14 mouse cellular contexts compared by ENCODE assay signal in the genomic region with DNA sequence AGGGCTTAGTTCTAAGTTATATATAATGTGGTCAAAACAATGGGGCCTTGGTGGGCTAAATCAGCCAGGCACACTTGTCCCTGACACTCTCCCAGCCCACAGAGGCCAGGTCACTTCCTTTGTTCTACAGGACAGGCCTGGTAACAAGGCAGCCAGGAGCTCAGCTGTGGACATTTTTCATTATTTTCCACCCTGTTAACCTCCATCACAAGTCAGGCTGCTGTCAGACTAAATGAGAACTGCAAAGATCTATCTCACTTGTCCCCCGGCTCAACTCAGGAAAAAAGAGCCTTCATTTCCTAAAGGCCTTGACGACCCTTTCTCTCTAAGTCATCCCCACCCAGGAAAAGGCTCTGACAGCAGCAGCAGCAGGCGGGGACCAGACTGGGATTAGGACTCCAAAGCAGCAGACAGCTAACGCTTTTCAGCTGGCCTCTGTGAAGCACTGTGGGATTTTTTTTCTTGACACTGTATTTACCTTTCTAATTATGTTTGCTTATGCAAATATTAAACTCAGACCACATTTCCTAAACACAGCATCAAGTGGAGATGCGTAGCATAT.
DNase-seq lines count a peak whose midpoint lies in the region; ATAC-seq and TF ChIP-seq lines count a peak whose summit lies in the region.
"Had no signal": no experiment of that assay in that cellular context is flagged by ENCODE, and none has a peak within 500 bp of the region (broad histone marks: within the 10 kb centered on the region; RNA-seq: fewer than 3 reads in every experiment).

No protein-coding gene starts in this region.

- peak overlapping the region; percentile 74 for H3K27ac ChIP-seq in forebrain, embryonic 10.5 days
- H3K27ac ChIP-seq in forebrain, postnatal 0 days (ENCODE audit: low read depth, low read length): no peak overlapping the region
- peak overlapping the region; percentile 83 for H3K27ac ChIP-seq in hindbrain, embryonic 13.5 days
- H3K27ac ChIP-seq in midbrain, embryonic 16.5 days (ENCODE audit: low read length): peak overlapping the region; percentile 12
- H3K27ac ChIP-seq: embryonic facial prominence, embryonic 13.5 days; limb, embryonic 12.5 days had no signal

- peaks cover 48% of the 10 kb centered on the region for H3K36me3 ChIP-seq in forebrain, embryonic 10.5 days (replicated peaks)
- H3K36me3 ChIP-seq in forebrain, postnatal 0 days (ENCODE audit: insufficient read depth): peaks cover 15% of the 10 kb centered on the region
- peaks cover 12% of the 10 kb centered on the region for H3K36me3 ChIP-seq in hindbrain, embryonic 13.5 days
- 0 out of 2 replicates have a peak, but pooled peaks cover 3% of the 10 kb centered on the region for H3K36me3 ChIP-seq in midbrain, embryonic 16.5 days (ENCODE audit: control insufficient read depth, insufficient read depth, low read length)
- H3K36me3 ChIP-seq: embryonic facial prominence, embryonic 13.5 days had no signal

- H3K4me2 ChIP-seq in forebrain, postnatal 0 days (ENCODE audit: low read depth): no peak overlapping the region
- no peak overlapping the region for H3K4me2 ChIP-seq in hindbrain, embryonic 13.5 days
- no peak overlapping the region for H3K4me2 ChIP-seq in midbrain, embryonic 16.5 days (ENCODE audit: low read length)
- H3K4me2 ChIP-seq: embryonic facial prominence, embryonic 13.5 days; limb, embryonic 12.5 days; lung, embryonic 14.5 days had no signal

- WGBS in forebrain, embryonic 10.5 days: 46% methylated on average over 5 of the region's 5 CpGs
- WGBS in forebrain, postnatal 0 days: 42% methylated on average over 5 of the region's 5 CpGs
- WGBS in hindbrain, embryonic 13.5 days: 22% methylated on average over 5 of the region's 5 CpGs
- 19% methylated on average over 5 of the region's 5 CpGs for WGBS in midbrain, embryonic 16.5 days

- DNase-seq in forebrain, embryonic 10.5 days (ENCODE audit: extremely low spot score, low spot score): no peak
- no peak for DNase-seq in forebrain, postnatal 0 days
- peak; percentile 49 for DNase-seq in embryo, embryonic 10.5 days (ENCODE audit: low spot score)
- DNase-seq in urinary bladder, postnatal 25 days (ENCODE audit: low spot score): no peak
- no peak for DNase-seq in right cerebral cortex, adult 2 months (ENCODE audit: low spot score in 2 of 2)
- DNase-seq in adrenal gland, postnatal 10 days: no peak
- DNase-seq: gastrocnemius, postnatal 10 days; layer of hippocampus, adult 9-11 months; lung, embryonic 14.5 days had no signal

- no peak overlapping the region for H3K4me3 ChIP-seq in forebrain, embryonic 10.5 days
- no peak overlapping the region for H3K4me3 ChIP-seq in forebrain, postnatal 0 days (ENCODE audit: low read depth, low read length)
- H3K4me3 ChIP-seq in hindbrain, embryonic 13.5 days: no peak overlapping the region
- no peak overlapping the region for H3K4me3 ChIP-seq in midbrain, embryonic 16.5 days (ENCODE audit: low read depth, low read length)
- H3K4me3 ChIP-seq: embryonic facial prominence, embryonic 13.5 days; limb, embryonic 12.5 days; myocyte had no signal

- no peak overlapping the region for H3K9ac ChIP-seq in forebrain, postnatal 0 days
- H3K9ac ChIP-seq in hindbrain, embryonic 13.5 days: peak overlapping the region; percentile 47
- no peak overlapping the region for H3K9ac ChIP-seq in midbrain, embryonic 16.5 days (ENCODE audit: low read depth, low read length)
- H3K9ac ChIP-seq: embryonic facial prominence, embryonic 13.5 days; limb, embryonic 12.5 days; lung, embryonic 14.5 days had no signal

- ATAC-seq in forebrain, postnatal 0 days: no peak
- no peak for ATAC-seq in hindbrain, embryonic 13.5 days (ENCODE audit: low FRiP score)
- ATAC-seq in midbrain, embryonic 16.5 days: no peak

- no peak for TF ChIP-seq CTCF in forebrain, postnatal 0 days (IDR thresholded peaks at IDR 0.05; ENCODE audit: low read depth)

- H3K9me3 ChIP-seq in forebrain, embryonic 10.5 days: no peaks in the 10 kb centered on the region
- no peaks in the 10 kb centered on the region for H3K9me3 ChIP-seq in forebrain, postnatal 0 days (ENCODE audit: low read length)
- no peaks in the 10 kb centered on the region for H3K9me3 ChIP-seq in hindbrain, embryonic 13.5 days
- H3K9me3 ChIP-seq in midbrain, embryonic 16.5 days (replicated peaks; ENCODE audit: control insufficient read depth, low read length, poor library complexity, severe bottlenecking): no peaks in the 10 kb centered on the region
- H3K9me3 ChIP-seq: embryonic facial prominence, embryonic 13.5 days; limb, embryonic 12.5 days had no signal

- H3K4me1 ChIP-seq in forebrain, embryonic 10.5 days: peaks cover 57% of the 10 kb centered on the region
- H3K4me1 ChIP-seq in forebrain, postnatal 0 days (ENCODE audit: insufficient read depth): peaks cover 7% of the 10 kb centered on the region; the same call in 1 of the 2 replicates
- H3K4me1 ChIP-seq in hindbrain, embryonic 13.5 days (replicated peaks): peaks cover 81% of the 10 kb centered on the region
- peaks cover 44% of the 10 kb centered on the region for H3K4me1 ChIP-seq in midbrain, embryonic 16.5 days (ENCODE audit: control insufficient read depth, insufficient read depth, low read length)
- H3K4me1 ChIP-seq: limb, embryonic 12.5 days had no signal

- H3K27me3 ChIP-seq in forebrain, embryonic 10.5 days (ENCODE audit: poor library complexity, severe bottlenecking): no peaks in the 10 kb centered on the region
- H3K27me3 ChIP-seq in forebrain, postnatal 0 days (ENCODE audit: insufficient read depth, low read length): no peaks in the 10 kb centered on the region
- H3K27me3 ChIP-seq in hindbrain, embryonic 13.5 days: no peaks in the 10 kb centered on the region
- H3K27me3 ChIP-seq in midbrain, embryonic 16.5 days (ENCODE audit: control insufficient read depth, insufficient read depth, low read depth, low read length): no peaks in the 10 kb centered on the region
- H3K27me3 ChIP-seq: embryonic facial prominence, embryonic 13.5 days; limb, embryonic 12.5 days had no signal
